Mouse (Mus musculus) inflammation-experienced regulatory T-cells, adult 6 months (primary cell): Measurements from ENCODE around the gene Ms4a5. TPM values are rescaled to one million over a fixed set of nuclear protein-coding genes. Genes with fewer than 3 reads are reported as not detected.
"Not testable (repeated sequence)": the region's sequence is repeated elsewhere in the genome, so short reads cannot be mapped to it uniquely, and the experiment has no call there.

ENCODE experiments used
- ATAC-seq: one replicate; pipeline ENCODE4 v1.8.0; 2017
- polyA plus RNA-seq, 3 experiments: library from polyadenylated mRNA; unstranded; fragments of 100-300 nt; shearing (Covaris generic); gene quantifications; one replicate each; pipeline ENCODE4 v1.2.1; 2017

Gene Ms4a5
- polyA plus RNA-seq: not detected

GRCm38 (mm10) chr19:11283773-11284172 lies at the start of gene Ms4a5:
TSS of gene Ms4a5 (minus strand) at chr19:11283873.
- no peak for ATAC-seq

GRCm38 (mm10) chr19:11321123-11321522 lies 37.5 kb upstream of the Ms4a5 start:
- ATAC-seq: no peak

- ATAC-seq: no peak
These were observed 33.1 kb upstream of the Ms4a5 start for GRCm38 (mm10) chr19:11316786-11317185.

GRCm38 (mm10) chr19:11314354-11314753 lies 30.7 kb upstream of the Ms4a5 start, which contains the start of gene Ms4a14:
TSS of gene Ms4a14 (minus strand) at chr19:11314454.
- ATAC-seq: no peak

- no peak for ATAC-seq
These were observed 25.2 kb upstream of the Ms4a5 start for GRCm38 (mm10) chr19:11308888-11309287.

- ATAC-seq: not testable (repeated sequence)
These were observed 15.9 kb upstream of the Ms4a5 start for GRCm38 (mm10) chr19:11299529-11299928.

GRCm38 (mm10) chr19:11298939-11299338 lies 15.3 kb upstream of the Ms4a5 start:
- no peak for ATAC-seq

GRCm38 (mm10) chr19:11293616-11294015 lies 9.9 kb upstream of the Ms4a5 start:
- not testable (repeated sequence) for ATAC-seq

- ATAC-seq: peak; percentile 61
These were observed 9.3 kb upstream of the Ms4a5 start for GRCm38 (mm10) chr19:11292990-11293389.

GRCm38 (mm10) chr19:11280223-11280622 lies 3.5 kb downstream of the Ms4a5 start:
- no peak for ATAC-seq

- no peak for ATAC-seq
These were observed 7.2 kb downstream of the Ms4a5 start for GRCm38 (mm10) chr19:11276431-11276830.

- no peak for ATAC-seq
These were observed 16.7 kb downstream of the Ms4a5 start for GRCm38 (mm10) chr19:11266956-11267355.

- ATAC-seq: no peak
These were observed 17.4 kb downstream of the Ms4a5 start, which contains the start of gene Ms4a1 for GRCm38 (mm10) chr19:11266052-11266845. TSS of gene Ms4a1 (minus strand) at chr19:11266241.

GRCm38 (mm10) chr19:11264602-11265185 lies 19.0 kb downstream of the Ms4a5 start:
- ATAC-seq: no peak

- ATAC-seq: no peak
These were observed 20.1 kb downstream of the Ms4a5 start for GRCm38 (mm10) chr19:11263549-11263948.

- ATAC-seq: not testable (repeated sequence)
These were observed 20.7 kb downstream of the Ms4a5 start for GRCm38 (mm10) chr19:11262932-11263331.

- ATAC-seq: no peak
These were observed 22.2 kb downstream of the Ms4a5 start for GRCm38 (mm10) chr19:11261522-11261921.

- ATAC-seq: no peak
These were observed 39.4 kb downstream of the Ms4a5 start for GRCm38 (mm10) chr19:11244230-11244629.

GRCm38 (mm10) chr19:11242560-11242959 lies 41.1 kb downstream of the Ms4a5 start:
- ATAC-seq: no peak

- no peak for ATAC-seq
These were observed 47.9 kb downstream of the Ms4a5 start for GRCm38 (mm10) chr19:11235820-11236219.

- ATAC-seq: no peak
These were observed 48.5 kb downstream of the Ms4a5 start for GRCm38 (mm10) chr19:11234921-11235735.

- no peak for ATAC-seq
These were observed 49.4 kb downstream of the Ms4a5 start for GRCm38 (mm10) chr19:11234244-11234643.

- ATAC-seq: no peak
These were observed 51.3 kb downstream of the Ms4a5 start, which contains the start of gene Ms4a12 for GRCm38 (mm10) chr19:11232348-11232747. TSS of gene Ms4a12 (minus strand) at chr19:11232448.
